Comparison of ENCODE assay signal across 9 mouse cellular contexts in the genomic region with DNA sequence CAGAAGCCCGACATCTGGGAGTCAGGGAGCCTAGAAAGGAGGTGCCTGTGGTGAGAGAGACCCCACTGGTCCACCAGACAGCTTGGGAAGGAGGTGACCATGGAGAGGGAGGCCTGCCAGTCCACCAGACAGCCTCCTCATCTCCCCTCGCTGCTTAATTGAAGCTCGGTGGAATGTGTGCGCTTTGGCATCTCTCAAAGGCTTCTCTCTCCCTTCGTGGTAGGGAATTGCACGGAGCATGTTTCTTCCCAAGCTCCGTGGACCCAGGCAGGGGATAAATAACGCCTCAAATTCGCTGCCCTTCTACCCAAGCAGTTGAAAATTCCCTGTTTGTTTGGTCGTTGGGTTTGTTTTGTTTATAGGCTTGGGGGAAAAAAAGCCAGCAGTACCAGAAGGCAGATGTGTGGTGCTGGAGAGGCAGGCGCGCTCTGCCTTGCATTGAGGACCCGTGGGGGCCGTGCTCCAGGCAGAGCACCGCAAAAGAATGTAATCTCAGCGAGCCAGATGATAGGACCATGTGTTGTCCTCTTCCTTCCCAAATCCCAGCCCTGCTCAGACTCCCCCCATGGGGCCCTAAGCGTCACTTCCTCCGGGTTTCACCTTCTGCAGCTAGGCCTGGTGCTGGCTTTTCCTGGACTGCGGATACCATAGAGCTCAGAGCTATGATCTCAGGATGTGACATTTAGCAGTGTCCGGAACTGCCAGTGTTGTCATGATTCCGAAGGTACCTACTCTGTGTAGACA. TPM values are rescaled to one million over a fixed set of nuclear protein-coding genes. Genes with fewer than 3 reads are reported as not detected.
DNase-seq lines count a peak whose midpoint lies in the region; ATAC-seq and TF ChIP-seq lines count a peak whose summit lies in the region.
"Had no signal": no experiment of that assay in that cellular context is flagged by ENCODE, and none has a peak within 500 bp of the region (broad histone marks: within the 10 kb centered on the region; RNA-seq: fewer than 3 reads in every experiment).

No protein-coding gene starts in this region.

- 0 out of 2 replicates have a peak overlapping the region, but pooled peaks have one; percentile 40 for H3K9ac ChIP-seq in forebrain, embryonic 13.5 days
- H3K9ac ChIP-seq in limb, embryonic 12.5 days (replicated peaks), result no peak overlapping the region

- no peak overlapping the region for H3K4me3 ChIP-seq in forebrain, embryonic 13.5 days
- H3K4me3 ChIP-seq in limb, embryonic 12.5 days (replicated peaks), result no peak overlapping the region
- no peak overlapping the region for H3K4me3 ChIP-seq in left cerebral cortex, adult 2 months

- H3K36me3 ChIP-seq in forebrain, embryonic 13.5 days (ENCODE audit: poor library complexity, severe bottlenecking), result no peaks in the 10 kb centered on the region
- peaks cover 21% of the 10 kb centered on the region; the same call in 1 of the 2 replicates for H3K36me3 ChIP-seq in limb, embryonic 12.5 days

- peak; percentile 39; the same call in 1 of the 2 replicates for ATAC-seq in forebrain, embryonic 13.5 days
- ATAC-seq in limb, embryonic 12.5 days (ENCODE audit: insufficient number of reproducible peaks, insufficient read depth, low FRiP score, low TSS enrichment, low read depth), result no peak

- no peaks in the 10 kb centered on the region for H3K9me3 ChIP-seq in forebrain, embryonic 13.5 days (replicated peaks)
- no peaks in the 10 kb centered on the region for H3K9me3 ChIP-seq in limb, embryonic 12.5 days

- no peak for TF ChIP-seq CTCF in left cerebral cortex, adult 2 months (IDR thresholded peaks at IDR 0.05)

- no peaks in the 10 kb centered on the region for H3K27me3 ChIP-seq in forebrain, embryonic 13.5 days
- no peaks in the 10 kb centered on the region for H3K27me3 ChIP-seq in limb, embryonic 12.5 days

- H3K4me2 ChIP-seq in forebrain, embryonic 13.5 days, result no peak overlapping the region
- no peak overlapping the region for H3K4me2 ChIP-seq in limb, embryonic 12.5 days

- intact Hi-C loops in left cerebral cortex, adult 2 months (cut with DNase I), result no loop called here

- WGBS in forebrain, embryonic 13.5 days, result 62% methylated on average over 21 of the region's 21 CpGs
- WGBS in limb, embryonic 12.5 days, result 60% methylated on average over 21 of the region's 21 CpGs

- DNase-seq in adrenal gland, adult 2 months, result peak; percentile 37
- DNase-seq in adrenal gland, adult 18-20 months (ENCODE audit: low spot score in 2 of 2), result no peak
- DNase-seq in heart, postnatal 4 days, result peak; percentile 70
- no peak for DNase-seq in left cerebral cortex, adult 9 months (ENCODE audit: low spot score in 2 of 2)
- DNase-seq in left cerebral cortex, adult 2 months (ENCODE audit: extremely low spot score in 1 of 2, low spot score in 2 of 2), result no peak
- DNase-seq in thymus, postnatal 0 days (ENCODE audit: low spot score), result no peak
- DNase-seq: thymus, adult 18-20 months had no signal

- peaks cover 32% of the 10 kb centered on the region for H3K4me1 ChIP-seq in forebrain, embryonic 13.5 days
- H3K4me1 ChIP-seq in limb, embryonic 12.5 days (replicated peaks), result peaks cover 12% of the 10 kb centered on the region

- peak overlapping the region; percentile 73 for H3K27ac ChIP-seq in forebrain, embryonic 13.5 days
- peak overlapping the region; percentile 18; the same call in 1 of the 2 replicates for H3K27ac ChIP-seq in limb, embryonic 12.5 days
- H3K27ac ChIP-seq in left cerebral cortex, adult 2 months, result no peak overlapping the region

RNA-seq across cellular contexts. Expression of a gene that starts 40.1 kb away (rescaled TPM):
- total RNA-seq in adrenal gland, adult 2 months (2021), result 10 to 100 TPM; 24.9 to 27.0 TPM
- polyA plus RNA-seq in adrenal gland, adult 2 months (2012; rRNA removed), result 13.0 and 14.4 TPM in 2 replicates
- total RNA-seq in adrenal gland, adult 18-20 months (2021), result 10 to 100 TPM; 25.7 to 26.1 TPM
- 17.8 and 20.2 TPM in 2 replicates for polyA plus RNA-seq in forebrain, embryonic 13.5 days (2015; fragmentation: Nextera tagmentation; extraction: Ambion mirVana)
- total RNA-seq in heart, postnatal 4 days (2021), result 10 to 100 TPM; 18.4 to 21.7 TPM
- 28.5 and 31.1 TPM in 2 replicates for polyA plus RNA-seq in limb, embryonic 12.5 days (2016; fragmentation: Nextera tagmentation; extraction: Ambion mirVana)
- total RNA-seq in left cerebral cortex, adult 2 months (2021), result 10 to 100 TPM; 19.7 to 21.9 TPM
- polyA plus RNA-seq in thymus, postnatal 0 days (2015; fragmentation: Nextera tagmentation; extraction: Ambion mirVana), result 24.0 and 24.7 TPM in 2 replicates

Comparison
In these comparisons a context has a peak if more than half of its experiments do, and no peak if none do; other contexts are left out.
1. DNase-seq: peak in adrenal gland, adult 2 months (single experiment) and heart, postnatal 4 days (single experiment); none in adrenal gland, adult 18-20 months (0 of 2), left cerebral cortex, adult 9 months (0 of 2), left cerebral cortex, adult 2 months (0 of 2) and thymus, postnatal 0 days (single experiment).